8 mouse cellular contexts compared by ENCODE assay signal in the genomic region with DNA sequence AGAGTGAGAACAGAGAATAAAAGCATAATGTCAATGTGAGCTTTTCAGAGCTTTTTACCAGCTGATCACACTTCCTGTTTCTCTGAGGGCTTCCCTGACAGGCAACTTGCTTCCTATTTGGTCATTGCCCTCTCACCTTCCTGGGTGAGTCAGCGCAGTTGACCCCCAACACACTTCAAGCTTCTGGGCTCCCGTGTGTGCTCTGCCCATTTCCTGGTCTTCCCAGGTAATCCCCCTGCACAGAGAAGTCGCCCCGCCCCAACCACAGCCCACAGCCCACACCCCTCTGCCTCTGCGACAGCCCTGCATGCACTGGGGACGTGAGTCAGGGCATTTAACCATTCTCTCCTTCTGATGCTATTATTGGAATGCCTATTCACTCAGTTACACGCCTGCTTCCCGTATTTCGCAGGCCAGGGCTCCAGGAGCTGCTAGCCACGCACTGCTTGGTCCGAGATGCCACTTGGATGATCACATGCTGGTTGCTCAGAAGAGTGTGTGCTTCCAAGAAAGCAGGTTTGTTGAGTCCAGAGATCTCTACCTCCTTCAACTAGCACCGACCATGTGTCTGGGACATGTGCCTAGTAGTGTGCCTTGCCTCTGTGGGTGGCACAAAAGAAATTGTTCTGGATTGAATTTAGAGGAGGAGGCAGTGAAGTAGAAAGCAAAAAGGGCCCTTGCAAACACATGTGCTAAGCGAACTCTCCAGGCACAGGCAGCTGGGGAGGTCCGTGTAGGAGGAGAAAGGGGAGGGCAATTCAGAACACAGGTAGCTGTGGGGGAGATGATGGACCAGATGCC.
DNase-seq lines count a peak whose midpoint lies in the region; ATAC-seq and TF ChIP-seq lines count a peak whose summit lies in the region.

No protein-coding gene starts in this region.

- no peak for TF ChIP-seq CTCF in forebrain, postnatal 0 days (IDR thresholded peaks at IDR 0.05; ENCODE audit: low read depth)
- TF ChIP-seq CTCF in lung, embryonic 14.5 days (IDR thresholded peaks at IDR 0.05; ENCODE audit: low read depth): no peak

- no peak for DNase-seq in forebrain, postnatal 0 days
- DNase-seq in 3134 (ENCODE audit: extremely low read depth, insufficient read length, low spot score): peak; percentile 54
- DNase-seq in lung, embryonic 14.5 days: peak; percentile 11
- peak; percentile 86 for DNase-seq in telencephalon, adult 2 months (ENCODE audit: low read depth, low spot score)
- no peak for DNase-seq in testis, postnatal 10 days (ENCODE audit: low spot score)

- no peaks in the 10 kb centered on the region for H3K9me3 ChIP-seq in forebrain, embryonic 12.5 days
- no peaks in the 10 kb centered on the region for H3K9me3 ChIP-seq in forebrain, postnatal 0 days (ENCODE audit: low read length)
- H3K9me3 ChIP-seq in kidney, embryonic 16.5 days (ENCODE audit: low read length): no peaks in the 10 kb centered on the region
- no peaks in the 10 kb centered on the region for H3K9me3 ChIP-seq in lung, embryonic 14.5 days (ENCODE audit: low read depth, low read length)

- peak; percentile 27; the same call in 1 of the 2 replicates for ATAC-seq in forebrain, embryonic 12.5 days (ENCODE audit: low FRiP score)
- ATAC-seq in forebrain, postnatal 0 days: no peak
- peak; percentile 69 for ATAC-seq in kidney, embryonic 16.5 days (ENCODE audit: low FRiP score, low TSS enrichment)
- ATAC-seq in lung, embryonic 14.5 days (ENCODE audit: insufficient read depth): peak; percentile 68

- H3K4me1 ChIP-seq in forebrain, embryonic 12.5 days: peaks cover 8% of the 10 kb centered on the region; the same call in 1 of the 2 replicates
- H3K4me1 ChIP-seq in forebrain, postnatal 0 days (ENCODE audit: insufficient read depth): no peaks in the 10 kb centered on the region
- peaks cover 23% of the 10 kb centered on the region for H3K4me1 ChIP-seq in brown adipose tissue, adult 24 weeks (ENCODE audit: control insufficient read depth, insufficient read depth, insufficient read length, low read length)
- H3K4me1 ChIP-seq in kidney, embryonic 16.5 days (ENCODE audit: insufficient read depth, low read length): peaks cover 12% of the 10 kb centered on the region; the same call in 1 of the 2 replicates
- no peaks in the 10 kb centered on the region for H3K4me1 ChIP-seq in lung, embryonic 14.5 days (ENCODE audit: insufficient read depth)

- 46% methylated on average over 14 of the region's 14 CpGs for WGBS in forebrain, embryonic 12.5 days
- 42% methylated on average over 14 of the region's 14 CpGs for WGBS in forebrain, postnatal 0 days
- WGBS in kidney, embryonic 16.5 days: 36% methylated on average over 14 of the region's 14 CpGs
- WGBS in lung, embryonic 14.5 days: 41% methylated on average over 14 of the region's 14 CpGs

- H3K27ac ChIP-seq in forebrain, embryonic 12.5 days: no peak overlapping the region
- H3K27ac ChIP-seq in forebrain, postnatal 0 days (ENCODE audit: low read depth, low read length): no peak overlapping the region
- H3K27ac ChIP-seq in brown adipose tissue, adult 24 weeks (replicated peaks; ENCODE audit: low read depth, low read length): peak overlapping the region; percentile 1; the same call in 1 of the 2 replicates
- H3K27ac ChIP-seq in kidney, embryonic 16.5 days (ENCODE audit: low read length): peak overlapping the region; percentile 36; the same call in 1 of the 2 replicates
- H3K27ac ChIP-seq in lung, embryonic 14.5 days (ENCODE audit: low read depth): no peak overlapping the region

- no peak overlapping the region for H3K4me3 ChIP-seq in forebrain, embryonic 12.5 days (replicated peaks)
- no peak overlapping the region for H3K4me3 ChIP-seq in forebrain, postnatal 0 days (ENCODE audit: low read depth, low read length)
- H3K4me3 ChIP-seq in brown adipose tissue, adult 24 weeks (ENCODE audit: insufficient read depth, low read depth, low read length): no peak overlapping the region
- no peak overlapping the region for H3K4me3 ChIP-seq in kidney, embryonic 16.5 days (ENCODE audit: low read length)
- no peak overlapping the region for H3K4me3 ChIP-seq in lung, embryonic 14.5 days (ENCODE audit: low read depth, low read length)

- H3K9ac ChIP-seq in forebrain, embryonic 12.5 days: no peak overlapping the region
- H3K9ac ChIP-seq in forebrain, postnatal 0 days: no peak overlapping the region
- H3K9ac ChIP-seq in kidney, embryonic 16.5 days (replicated peaks; ENCODE audit: low read length): 0 out of 2 replicates have a peak overlapping the region, but pooled peaks have one; percentile 1
- H3K9ac ChIP-seq in lung, embryonic 14.5 days: no peak overlapping the region

- H3K36me3 ChIP-seq in forebrain, embryonic 12.5 days (replicated peaks): no peaks in the 10 kb centered on the region
- H3K36me3 ChIP-seq in forebrain, postnatal 0 days (ENCODE audit: insufficient read depth): no peaks in the 10 kb centered on the region
- no peaks in the 10 kb centered on the region for H3K36me3 ChIP-seq in kidney, embryonic 16.5 days (ENCODE audit: insufficient read depth, low read length)
- H3K36me3 ChIP-seq in lung, embryonic 14.5 days (ENCODE audit: insufficient read depth): no peaks in the 10 kb centered on the region

- no peaks in the 10 kb centered on the region for H3K27me3 ChIP-seq in forebrain, embryonic 12.5 days
- H3K27me3 ChIP-seq in forebrain, postnatal 0 days (ENCODE audit: insufficient read depth, low read length): no peaks in the 10 kb centered on the region
- H3K27me3 ChIP-seq in kidney, embryonic 16.5 days (ENCODE audit: insufficient read depth, low read length): no peaks in the 10 kb centered on the region
- H3K27me3 ChIP-seq in lung, embryonic 14.5 days (ENCODE audit: insufficient read depth, low read length): no peaks in the 10 kb centered on the region

- no peak overlapping the region for H3K4me2 ChIP-seq in forebrain, embryonic 12.5 days
- H3K4me2 ChIP-seq in forebrain, postnatal 0 days (ENCODE audit: low read depth): no peak overlapping the region
- peak overlapping the region; percentile 11; the same call in 1 of the 2 replicates for H3K4me2 ChIP-seq in kidney, embryonic 16.5 days (replicated peaks; ENCODE audit: low read depth, low read length)
- H3K4me2 ChIP-seq in lung, embryonic 14.5 days: 0 out of 2 replicates have a peak overlapping the region, but pooled peaks have one; percentile 7

Comparison
In these comparisons a context has a peak if more than half of its experiments do, and no peak if none do; other contexts are left out.
1. H3K27ac ChIP-seq: peak in brown adipose tissue, adult 24 weeks (single experiment) and kidney, embryonic 16.5 days (single experiment); none in forebrain, embryonic 12.5 days (single experiment), forebrain, postnatal 0 days (single experiment) and lung, embryonic 14.5 days (single experiment).
2. H3K4me2 ChIP-seq: peak in kidney, embryonic 16.5 days (single experiment) and lung, embryonic 14.5 days (single experiment); none in forebrain, embryonic 12.5 days (single experiment) and forebrain, postnatal 0 days (single experiment).
3. DNase-seq: peak in 3134 (single experiment), lung, embryonic 14.5 days (single experiment) and telencephalon, adult 2 months (single experiment); none in forebrain, postnatal 0 days (single experiment) and testis, postnatal 10 days (single experiment).